Mouse (Mus musculus): ENCODE results near the gene Soga1. TPM values are rescaled to one million over a fixed set of nuclear protein-coding genes. Genes with fewer than 3 reads are reported as not detected.

Gene Soga1
- total RNA-seq, 2 experiments from 2014 or later = 2.7 to 3.9 TPM

DNA sequence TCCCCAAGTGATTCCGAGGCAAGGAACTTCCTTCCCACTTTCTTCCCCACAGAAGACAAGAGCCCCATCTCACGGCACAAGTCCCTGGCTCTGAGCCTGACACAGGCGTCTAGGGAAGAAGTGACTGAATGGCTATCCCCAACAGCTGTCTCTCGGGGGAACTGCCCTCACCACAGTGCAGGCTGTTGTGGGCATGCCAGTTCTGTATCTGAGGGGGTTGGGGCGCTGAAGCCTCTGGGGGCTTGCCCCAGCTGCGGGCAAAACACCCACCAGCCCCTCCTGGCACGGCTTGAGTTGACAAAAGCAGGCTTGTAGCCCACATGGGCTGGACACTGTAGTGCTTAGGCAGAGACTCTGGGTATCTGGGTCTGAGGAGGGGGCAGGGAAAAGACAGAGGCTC, 14.9 kb downstream of the Soga1 start:
- DNase-seq (ENCODE audit: low spot score) = no peak

DNA sequence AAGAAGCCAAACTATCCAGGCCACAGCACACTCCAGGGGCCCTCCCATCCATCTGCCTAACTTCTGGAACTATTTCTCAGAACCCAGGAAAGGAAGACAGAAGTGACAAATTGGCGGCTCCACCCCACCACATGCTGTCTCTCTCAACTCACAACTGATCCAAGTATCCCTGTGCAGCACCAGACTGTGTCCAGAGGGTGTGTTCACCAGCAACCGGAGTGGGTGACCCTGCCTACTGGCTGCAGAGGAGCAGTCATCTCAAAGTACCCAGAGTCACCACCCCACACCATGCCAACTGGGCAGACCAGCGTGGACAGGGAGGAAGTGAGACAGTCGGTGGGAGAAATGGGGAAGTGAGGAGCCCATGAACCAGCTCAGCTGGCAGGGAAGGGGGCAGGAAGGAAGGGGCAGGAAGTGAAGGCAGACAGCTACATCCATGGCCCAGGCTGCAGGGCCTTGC, 15.8 kb downstream of the Soga1 start:
- DNase-seq (ENCODE audit: low spot score) = no peak

DNA sequence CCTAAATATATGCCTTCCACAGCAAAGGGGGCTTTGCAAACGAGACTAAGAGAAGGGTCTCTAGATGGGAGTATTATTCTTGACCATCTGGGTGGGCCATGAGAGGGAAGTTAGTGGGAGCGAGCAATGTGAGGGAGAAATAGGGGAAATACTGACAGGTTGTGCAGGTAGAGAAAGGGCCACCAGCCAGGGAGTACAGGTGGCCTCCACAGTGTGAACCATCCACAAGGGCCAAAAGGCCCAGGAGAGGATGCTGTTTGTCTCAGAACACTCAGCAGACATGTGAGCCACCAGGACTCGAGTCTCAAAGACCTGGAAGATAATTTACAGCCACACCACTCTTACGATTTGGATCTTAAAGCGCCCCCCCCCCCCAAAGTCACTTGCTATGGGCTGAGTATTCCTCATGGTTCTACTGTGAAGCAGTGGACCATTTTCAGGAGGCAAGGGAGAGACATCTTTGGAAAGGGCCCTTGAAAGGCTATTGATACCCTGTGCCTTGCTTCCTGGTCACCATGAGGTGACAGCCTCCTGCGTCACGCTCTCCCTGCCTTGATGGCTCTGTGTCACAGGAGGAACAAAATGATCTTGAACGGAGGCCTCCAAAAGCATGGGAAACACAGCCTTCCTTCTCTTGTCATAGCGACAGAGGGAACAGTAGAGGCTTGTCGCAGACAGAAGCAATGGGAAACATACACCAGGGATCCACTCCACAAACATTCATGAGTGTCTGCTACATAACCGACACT, 18.3 kb downstream of the Soga1 start:
- DNase-seq (ENCODE audit: low spot score) = no peak

GRCm38 (mm10) chr2:157060037-157060436, 19.0 kb downstream of the Soga1 start:
- no peak for DNase-seq (ENCODE audit: low spot score)

- DNase-seq (ENCODE audit: low spot score) = no peak
These were observed 19.9 kb downstream of the Soga1 start for GRCm38 (mm10) chr2:157059166-157059565.

GRCm38 (mm10) chr2:157058342-157058998, 20.6 kb downstream of the Soga1 start:
- DNase-seq (ENCODE audit: low spot score) = no peak

DNA sequence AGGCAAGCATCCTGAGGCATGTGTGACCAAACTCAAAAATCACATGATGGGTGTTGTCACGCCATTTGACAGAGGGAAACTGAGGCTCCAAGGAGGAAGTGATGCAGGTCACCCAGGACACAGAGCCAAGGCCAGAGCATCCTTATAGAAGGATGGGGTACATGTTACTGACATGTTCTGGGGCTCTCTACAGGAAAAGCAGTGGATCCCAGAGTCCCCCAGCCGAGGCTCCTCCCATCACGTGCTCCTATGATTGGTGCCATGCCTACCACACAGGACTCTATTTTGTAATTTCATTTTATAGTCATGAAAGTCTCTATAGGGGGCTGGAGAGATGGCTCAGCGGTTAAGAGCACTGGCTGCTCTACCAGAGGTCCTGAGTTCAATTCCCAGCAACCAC, 21.3 kb downstream of the Soga1 start:
- no peak for DNase-seq (ENCODE audit: low spot score)

- DNase-seq (ENCODE audit: low spot score) = no peak
These were observed 21.9 kb downstream of the Soga1 start for GRCm38 (mm10) chr2:157057186-157057585.

GRCm38 (mm10) chr2:157055721-157056120, 23.3 kb downstream of the Soga1 start:
- DNase-seq (ENCODE audit: low spot score) = no peak

DNA sequence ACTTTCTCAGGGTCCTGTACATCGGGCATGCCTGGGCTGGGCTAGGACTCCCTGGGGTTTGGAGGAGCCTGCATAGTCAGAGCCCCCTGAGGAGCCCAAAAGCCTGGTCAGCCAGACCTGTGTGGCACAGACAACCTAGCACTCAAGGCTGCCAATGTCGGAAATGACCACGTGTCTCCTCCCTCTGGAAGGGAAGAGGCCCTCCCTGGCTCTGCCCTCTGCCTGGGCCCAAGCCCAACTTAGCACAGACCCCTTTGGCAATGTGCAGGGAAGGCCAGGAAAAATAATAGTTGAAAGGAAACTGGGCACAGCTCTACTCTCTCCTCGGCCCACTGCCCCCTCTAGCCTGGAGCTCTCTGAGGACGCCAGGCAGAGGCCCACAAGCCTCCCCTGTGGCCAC, 24.2 kb downstream of the Soga1 start:
- no peak for DNase-seq (ENCODE audit: low spot score)

DNA sequence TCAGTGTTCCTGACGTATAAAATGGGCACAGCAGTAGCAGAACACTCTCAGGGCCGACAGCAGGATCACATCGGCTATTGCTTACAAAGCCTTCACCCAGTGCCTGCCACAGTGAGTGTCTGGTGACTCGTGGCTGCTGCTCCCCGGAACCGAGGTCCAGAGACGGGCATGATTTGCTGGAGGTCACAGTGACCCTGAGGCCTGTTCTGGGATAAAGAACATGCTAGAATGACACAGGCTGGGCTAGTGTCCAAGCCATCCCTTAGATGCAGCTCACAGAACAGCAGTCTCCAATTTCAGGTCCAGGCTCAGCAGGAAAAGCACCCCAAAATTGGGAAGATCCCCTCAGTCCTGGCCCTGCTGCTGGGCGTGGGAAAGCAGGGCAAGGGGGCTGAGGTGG, 24.8 kb downstream of the Soga1 start:
- DNase-seq (ENCODE audit: low spot score) = no peak

- DNase-seq (ENCODE audit: low spot score) = no peak
These were observed 25.3 kb downstream of the Soga1 start for GRCm38 (mm10) chr2:157053787-157054186.

- no peak for DNase-seq (ENCODE audit: low spot score)
These were observed 25.9 kb downstream of the Soga1 start for GRCm38 (mm10) chr2:157053124-157053523.

DNA sequence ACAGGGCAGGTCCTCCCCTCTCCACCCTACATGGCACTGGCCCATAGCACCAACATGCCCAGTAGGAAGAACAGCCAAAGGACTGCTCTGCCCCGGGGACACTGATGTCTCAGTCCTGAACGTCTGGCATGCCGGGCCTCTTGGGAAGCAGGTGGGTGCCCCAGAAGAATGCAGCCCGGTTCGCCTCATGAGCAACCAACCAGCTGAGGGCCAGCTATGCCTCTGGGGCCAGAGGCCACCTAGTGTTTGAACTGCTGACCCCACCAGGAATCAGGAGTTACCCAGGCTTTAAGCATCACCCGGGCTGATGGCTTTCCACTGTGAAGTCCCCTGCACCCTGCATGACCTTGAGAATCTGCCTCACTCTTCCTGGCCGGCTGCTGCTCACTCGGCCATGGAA, 26.6 kb downstream of the Soga1 start:
- no peak for DNase-seq (ENCODE audit: low spot score)

DNA sequence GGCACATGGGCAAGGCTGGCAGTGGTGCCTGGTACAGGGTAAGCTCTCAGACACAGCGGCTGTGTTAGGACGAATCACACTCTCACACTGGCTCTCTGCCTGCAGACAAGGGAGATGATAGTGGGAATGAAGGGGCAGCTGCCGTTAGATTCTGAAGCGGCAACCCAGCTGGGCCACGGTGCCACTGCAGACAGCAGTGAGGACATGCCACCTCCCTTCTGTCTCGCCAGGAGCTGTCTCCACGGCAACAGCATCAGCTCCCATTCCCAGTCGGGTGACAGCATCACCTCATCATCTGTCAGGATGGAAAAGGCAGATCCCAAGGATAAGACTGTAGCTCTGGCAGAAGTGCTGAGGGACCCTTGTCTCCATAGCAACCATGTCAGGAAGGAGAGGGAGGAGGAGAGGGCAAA, 29.2 kb downstream of the Soga1 start:
- DNase-seq (ENCODE audit: low spot score) = no peak

DNA sequence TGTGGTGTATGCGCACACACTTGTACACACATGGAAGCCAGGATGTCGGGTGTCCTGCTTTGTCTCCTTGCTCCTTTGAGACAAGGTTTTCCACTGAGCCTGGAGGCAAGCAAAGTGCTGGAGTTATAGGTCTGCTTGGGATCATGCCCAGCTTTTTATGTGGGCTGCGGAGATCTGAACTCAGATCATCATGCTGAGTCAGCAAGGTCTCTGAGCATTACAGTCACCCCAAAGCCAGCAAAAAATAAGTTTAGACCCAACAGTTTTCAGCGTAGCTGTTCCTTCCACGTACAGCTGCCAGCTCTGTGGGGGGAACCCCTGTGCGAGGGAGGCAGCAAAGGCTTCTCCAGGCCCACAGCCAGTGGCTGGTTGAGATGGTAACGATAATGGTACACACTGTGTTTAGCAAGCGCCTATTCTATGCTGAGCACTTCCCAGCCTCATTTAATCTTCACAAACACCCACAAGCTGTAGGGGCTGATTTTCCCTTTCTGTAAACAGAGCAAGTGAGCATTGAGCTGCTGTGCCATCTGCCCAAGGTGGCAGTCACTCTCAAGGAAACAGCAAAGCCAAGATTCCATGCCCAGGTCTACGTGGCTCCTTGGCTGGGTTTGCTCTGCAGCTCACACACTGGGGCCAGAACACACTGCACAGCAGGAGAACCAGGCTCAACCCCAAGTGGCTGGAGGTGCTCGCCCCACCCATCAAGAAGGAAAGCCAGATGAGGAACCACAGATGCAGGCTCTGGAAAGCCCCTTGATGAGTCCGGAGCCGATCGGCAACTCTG, 30.5 kb downstream of the Soga1 start:
- DNase-seq (ENCODE audit: low spot score) = no peak

GRCm38 (mm10) chr2:157046956-157047355, 32.1 kb downstream of the Soga1 start:
- DNase-seq (ENCODE audit: low spot score) = no peak

- no peak for DNase-seq (ENCODE audit: low spot score)
These were observed 33.1 kb downstream of the Soga1 start for GRCm38 (mm10) chr2:157045932-157046331.

DNA sequence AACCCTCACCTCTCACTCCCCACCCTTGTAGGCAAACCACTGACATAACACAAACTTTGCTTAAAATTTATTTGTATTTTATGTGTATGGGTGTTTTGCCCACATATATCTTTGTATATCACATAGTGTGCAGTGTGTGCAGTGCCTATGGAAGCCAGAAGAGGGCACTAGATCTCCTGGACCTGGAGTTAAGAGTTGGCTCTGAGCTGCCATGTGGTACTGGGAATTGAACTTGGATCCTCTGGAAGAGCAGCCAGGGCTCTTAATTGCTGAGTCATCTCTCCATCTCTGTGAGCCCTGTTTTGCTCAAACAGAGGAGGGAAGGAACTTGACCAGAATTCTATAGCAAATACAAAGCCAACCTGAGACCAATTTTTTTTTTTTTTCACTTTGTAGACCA, 35.1 kb downstream of the Soga1 start:
- DNase-seq (ENCODE audit: low spot score) = no peak

GRCm38 (mm10) chr2:157043556-157043955, 35.5 kb downstream of the Soga1 start:
- DNase-seq (ENCODE audit: low spot score) = no peak

DNA sequence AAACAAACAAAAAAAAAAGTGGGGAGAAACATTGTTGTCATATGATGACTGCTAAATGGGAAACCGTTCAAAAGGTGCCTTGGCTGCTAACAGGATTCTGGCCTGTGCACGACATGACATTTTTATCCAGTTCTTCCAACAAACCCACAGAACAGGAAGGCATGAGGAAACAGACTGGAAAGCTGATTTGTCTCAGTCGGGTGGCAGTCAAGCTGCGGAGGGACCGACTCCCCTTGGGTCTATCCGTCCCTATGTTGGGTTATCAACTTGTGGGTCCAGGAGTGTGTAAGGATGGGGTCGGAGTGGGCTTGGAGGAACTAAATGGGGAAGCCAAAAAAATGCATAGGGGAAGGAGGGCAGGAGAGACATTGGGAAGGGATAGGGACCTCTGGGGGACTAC, 37.6 kb downstream of the Soga1 start:
- no peak for DNase-seq (ENCODE audit: low spot score)

- no peak for DNase-seq (ENCODE audit: low spot score)
These were observed 38.4 kb downstream of the Soga1 start for GRCm38 (mm10) chr2:157040649-157041046.

Measured in gastrocnemius, adult 18-20 months (tissue).